ENCODE assay signal across 8 mouse cellular contexts in the genomic region with DNA sequence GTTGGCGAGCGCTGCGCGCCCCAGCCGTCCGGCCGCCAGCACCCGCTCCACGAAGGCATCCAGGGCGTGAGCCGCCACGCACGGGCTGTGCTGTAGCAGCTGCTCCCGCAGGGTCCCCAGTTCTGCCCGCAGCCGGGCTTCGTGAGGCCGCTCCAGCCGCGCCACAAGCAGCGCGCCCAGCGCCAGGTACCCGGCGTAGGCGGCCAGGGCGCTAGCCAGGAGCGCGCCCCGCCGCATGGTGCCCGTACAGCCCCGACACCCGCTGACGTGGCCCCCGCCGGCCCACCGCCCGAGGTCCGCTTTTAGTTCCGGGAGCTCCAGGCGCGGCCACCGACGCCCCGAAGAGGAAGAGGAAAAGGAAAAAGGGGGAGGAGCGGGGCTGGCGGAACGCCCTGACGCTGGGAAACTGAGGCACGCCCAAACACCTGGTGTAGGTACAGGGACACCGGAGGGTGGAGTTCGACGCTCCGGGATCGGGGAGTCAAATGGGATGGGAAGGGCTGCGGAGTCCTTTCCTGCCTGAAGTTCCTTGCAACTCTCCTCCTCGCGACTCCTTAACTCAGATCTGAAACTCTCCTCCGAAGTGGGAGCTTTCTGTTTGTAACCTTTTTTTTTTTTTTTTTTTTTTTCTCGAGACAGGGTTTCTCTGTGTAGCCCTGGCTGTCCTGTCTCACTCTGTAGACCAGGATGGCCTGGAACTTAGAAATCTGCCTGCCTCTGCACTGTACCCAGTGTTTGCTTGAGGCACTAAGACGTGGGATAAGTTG. TPM values are rescaled to one million over a fixed set of nuclear protein-coding genes. Genes with fewer than 3 reads are reported as not detected.
DNase-seq lines count a peak whose midpoint lies in the region; ATAC-seq and TF ChIP-seq lines count a peak whose summit lies in the region.

TSS of gene Kcnk6 (minus strand) at position 269 of the 767 bp plus-strand sequence.

- no peaks in the 10 kb centered on the region for H3K9me3 ChIP-seq in ES-Bruce4 (replicated peaks; ENCODE audit: control insufficient read depth, insufficient read depth, low read length, poor library complexity, severe bottlenecking)
- no peaks in the 10 kb centered on the region for H3K9me3 ChIP-seq in forebrain, embryonic 14.5 days (replicated peaks; ENCODE audit: control insufficient read depth, low read length)
- H3K9me3 ChIP-seq in limb, embryonic 14.5 days (ENCODE audit: control insufficient read depth, low read length): no peaks in the 10 kb centered on the region
- H3K9me3 ChIP-seq in midbrain, embryonic 13.5 days: no peaks in the 10 kb centered on the region

- H3K4me1 ChIP-seq in ES-Bruce4 (ENCODE audit: control insufficient read depth, insufficient read depth, low read length): peaks cover 1% of the 10 kb centered on the region
- 0 out of 2 replicates have a peak, but pooled peaks cover 3% of the 10 kb centered on the region for H3K4me1 ChIP-seq in forebrain, embryonic 14.5 days (ENCODE audit: control insufficient read depth, insufficient read depth, low read length)
- H3K4me1 ChIP-seq in limb, embryonic 14.5 days (ENCODE audit: control insufficient read depth, insufficient read depth, low read length): no peaks in the 10 kb centered on the region
- peaks cover 6% of the 10 kb centered on the region for H3K4me1 ChIP-seq in midbrain, embryonic 13.5 days (replicated peaks)

- no peak for TF ChIP-seq CTCF in ES-Bruce4 (IDR thresholded peaks at IDR 0.05; ENCODE audit: low read depth, low read length)

- H3K4me3 ChIP-seq in ES-Bruce4 (ENCODE audit: low read depth, low read length): peak within 1 kb of the TSS; percentile 56
- H3K4me3 ChIP-seq in forebrain, embryonic 14.5 days (ENCODE audit: low read depth, low read length): peak within 1 kb of the TSS; percentile 37
- H3K4me3 ChIP-seq in limb, embryonic 14.5 days (replicated peaks; ENCODE audit: low read length): peak within 1 kb of the TSS; percentile 62
- peak within 1 kb of the TSS; percentile 46 for H3K4me3 ChIP-seq in midbrain, embryonic 13.5 days (replicated peaks)

- DNase-seq in adrenal gland, adult 18-20 months (ENCODE audit: low spot score in 2 of 2): peak; percentile 25 to 55
- DNase-seq in adrenal gland, postnatal 4 days (ENCODE audit: low spot score in 2 of 2): no peak
- no peak for DNase-seq in forebrain, embryonic 14.5 days (ENCODE audit: low spot score)
- DNase-seq in heart, postnatal 4 days: peak; percentile 64
- no peak for DNase-seq in limb, embryonic 14.5 days (ENCODE audit: low spot score)

- WGBS in forebrain, embryonic 14.5 days: under 1% methylated on average over 62 of the region's 62 CpGs
- WGBS in limb, embryonic 14.5 days: under 1% methylated on average over 55 of the region's 62 CpGs
- WGBS in midbrain, embryonic 13.5 days: 2% methylated on average over 59 of the region's 62 CpGs

- no peak; the same call in 1 of the 2 replicates for TF ChIP-seq EP300 in ES-Bruce4 (IDR thresholded peaks at IDR 0.05; ENCODE audit: insufficient read depth, low read depth, low read length)

- no peaks in the 10 kb centered on the region for H3K36me3 ChIP-seq in ES-Bruce4 (ENCODE audit: control insufficient read depth, insufficient read depth, low read length, poor library complexity, severe bottlenecking)
- no peaks in the 10 kb centered on the region for H3K36me3 ChIP-seq in forebrain, embryonic 14.5 days (ENCODE audit: control insufficient read depth, insufficient read depth, low read length)
- H3K36me3 ChIP-seq in limb, embryonic 14.5 days (ENCODE audit: control insufficient read depth, insufficient read depth, low read length): no peaks in the 10 kb centered on the region
- no peaks in the 10 kb centered on the region for H3K36me3 ChIP-seq in midbrain, embryonic 13.5 days

- H3K4me2 ChIP-seq in forebrain, embryonic 14.5 days (ENCODE audit: low read length): peak within 1 kb of the TSS; percentile 80
- H3K4me2 ChIP-seq in limb, embryonic 14.5 days (replicated peaks; ENCODE audit: low read depth, low read length, severe bottlenecking): peak within 1 kb of the TSS; percentile 94
- peak within 1 kb of the TSS; percentile 77 for H3K4me2 ChIP-seq in midbrain, embryonic 13.5 days (replicated peaks)

- no peak for ATAC-seq in forebrain, embryonic 14.5 days
- ATAC-seq in limb, embryonic 14.5 days (ENCODE audit: low FRiP score, low read depth): peak; percentile 35
- peak; percentile 53; the same call in 1 of the 2 replicates for ATAC-seq in midbrain, embryonic 13.5 days
- no peak for ATAC-seq in erythroid progenitor cell, adult 5-6 weeks (replicated peaks; ENCODE audit: low FRiP score, poor library complexity, severe bottlenecking)

- TF ChIP-seq POLR2A in ES-Bruce4 (IDR thresholded peaks at IDR 0.05; ENCODE audit: insufficient read depth, low read length): no peak
- no peak for TF ChIP-seq POLR2A in limb, embryonic 14.5 days (IDR thresholded peaks at IDR 0.05; ENCODE audit: borderline replicate concordance, extremely low read depth, insufficient read depth, insufficient read length)

- peak within 1 kb of the TSS; percentile 62 for H3K9ac ChIP-seq in ES-Bruce4 (ENCODE audit: low read depth, poor library complexity, severe bottlenecking)
- H3K9ac ChIP-seq in forebrain, embryonic 14.5 days (ENCODE audit: low read length): peak within 1 kb of the TSS; percentile 54; the same call in 1 of the 2 replicates
- H3K9ac ChIP-seq in limb, embryonic 14.5 days (ENCODE audit: low read depth, low read length, severe bottlenecking): peak within 1 kb of the TSS; percentile 79
- peak within 1 kb of the TSS; percentile 67 for H3K9ac ChIP-seq in midbrain, embryonic 13.5 days (replicated peaks)

- H3K27ac ChIP-seq in ES-Bruce4 (ENCODE audit: insufficient read depth, low read length): no peak within 1 kb of the TSS
- H3K27ac ChIP-seq in forebrain, embryonic 14.5 days (ENCODE audit: low read depth, low read length): no peak within 1 kb of the TSS
- H3K27ac ChIP-seq in limb, embryonic 14.5 days (replicated peaks; ENCODE audit: low read depth, low read length): no peak within 1 kb of the TSS
- no peak within 1 kb of the TSS for H3K27ac ChIP-seq in midbrain, embryonic 13.5 days

- H3K27me3 ChIP-seq in ES-Bruce4 (ENCODE audit: control insufficient read depth, insufficient read depth, low read length, poor library complexity, severe bottlenecking): no peaks in the 10 kb centered on the region
- H3K27me3 ChIP-seq in forebrain, embryonic 14.5 days (replicated peaks; ENCODE audit: control insufficient read depth, insufficient read depth, low read length): peaks cover 24% of the 10 kb centered on the region
- H3K27me3 ChIP-seq in limb, embryonic 14.5 days (ENCODE audit: control insufficient read depth, insufficient read depth, low read length): peaks cover 21% of the 10 kb centered on the region
- H3K27me3 ChIP-seq in midbrain, embryonic 13.5 days: peaks cover 47% of the 10 kb centered on the region

RNA-seq across cellular contexts. Expression of gene Kcnk6, which starts in this region (rescaled TPM):
- total RNA-seq in adrenal gland, adult 18-20 months (2021): 1 to 10 TPM; 1.7 to 2.6 TPM
- 1 to 10 TPM; 2.9 to 3.6 TPM for total RNA-seq in adrenal gland, postnatal 4 days (2021)
- polyA plus RNA-seq in ES-Bruce4 (2011; ENCODE audit: insufficient read depth, insufficient read length, low read depth, missing spikeins): 7.0 and 7.1 TPM in 2 replicates
- polyA plus RNA-seq in forebrain, embryonic 14.5 days (2014; fragmentation: Nextera tagmentation; extraction: Ambion mirVana): 0.22 and 0.46 TPM in 2 replicates
- total RNA-seq in heart, postnatal 4 days (2021): 1 to 10 TPM; 5.3 to 5.7 TPM
- polyA plus RNA-seq in limb, embryonic 14.5 days (2012; rRNA removed): 11.4 and 19.2 TPM in 2 replicates
- polyA plus RNA-seq in limb, embryonic 14.5 days (2014; fragmentation: Nextera tagmentation; extraction: Ambion mirVana): 1.6 and 2.2 TPM in 2 replicates
- 0.17 and 0.30 TPM in 2 replicates for polyA plus RNA-seq in midbrain, embryonic 13.5 days (2015; fragmentation: Nextera tagmentation; extraction: Ambion mirVana)
- 1.1 and 4.2 TPM in 2 replicates for total RNA-seq in erythroid progenitor cell, adult 5-6 weeks (2015; ENCODE audit: low replicate concordance)
- 3.0 and 9.5 TPM in 2 replicates for total RNA-seq in erythroid progenitor cell, adult 5-6 weeks (2017; ENCODE audit: low replicate concordance)

Comparison
In these comparisons a context has a peak if more than half of its experiments do, and no peak if none do; other contexts are left out.
1. DNase-seq: peak in adrenal gland, adult 18-20 months (2 of 2) and heart, postnatal 4 days (single experiment); none in adrenal gland, postnatal 4 days (0 of 2), forebrain, embryonic 14.5 days (single experiment) and limb, embryonic 14.5 days (single experiment).
2. Peak in ATAC-seq, H3K4me3 ChIP-seq, H3K9ac ChIP-seq and H3K4me2 ChIP-seq in midbrain, embryonic 13.5 days; RNA of the gene not detected or under 1 TPM.
3. Peak in every context shown above with its lines, with median percentiles within 50 percentile points of each other: H3K4me3 ChIP-seq, H3K9ac ChIP-seq and H3K4me2 ChIP-seq.